Mouse (Mus musculus) neural tube, embryonic 12.5 days (tissue): ENCODE measurements at regions not wholly inside any gene's neighbourhood (a gene's known extent, or its start where the extent isn't known, plus 50 kb on each side); places are given as distances from the start of the nearest gene placed in this dataset.
A peak's percentile ranks its signal among the peaks of the same experiment; 100 is the strongest.

Experiments used
- ATAC-seq: fragments of 200-750 bp; cut with Nextera tagmentation; 2 replicates; pipeline ENCODE4 v1.8.0; 2017; ENCODE audit warnings: low read depth, mild to moderate bottlenecking, moderate TSS enrichment, moderate library complexity; ENCODE audit not compliant: low FRiP score
- H3K27ac ChIP-seq: fragments of 300-500 bp; sonication (generic); 2 replicates; pipeline ENCODE4 v1.5.1; 2016
- H3K27me3 ChIP-seq: fragments of 300-500 bp; sonication (generic); replicated peaks from 2 replicates; pipeline ENCODE4 v1.6.1; 2016; ENCODE audit warnings: mild to moderate bottlenecking
- H3K36me3 ChIP-seq: fragments of 300-500 bp; sonication (generic); 2 replicates; pipeline ENCODE4 v1.6.1; 2016; ENCODE audit warnings: mild to moderate bottlenecking
- H3K4me1 ChIP-seq: fragments of 300-500 bp; sonication (generic); 2 replicates; pipeline ENCODE4 v1.6.1; 2016
- H3K4me2 ChIP-seq: fragments of 300-500 bp; sonication (generic); replicated peaks from 2 replicates; pipeline ENCODE4 v1.6.1; 2016; ENCODE audit warnings: mild to moderate bottlenecking
- H3K4me3 ChIP-seq: fragments of 300-500 bp; sonication (generic); 2 replicates; pipeline ENCODE4 v1.5.1; 2016
- H3K9ac ChIP-seq: fragments of 300-500 bp; sonication (generic); 2 replicates; pipeline ENCODE4 v1.6.1; 2016; ENCODE audit warnings: mild to moderate bottlenecking
- H3K9me3 ChIP-seq: fragments of 300-500 bp; sonication (generic); 2 replicates; pipeline ENCODE4 v1.6.1; 2016; ENCODE audit warnings: mild to moderate bottlenecking
- WGBS: fragments of 180-500 bp; shearing (Covaris S2); methylation state at CpG from one replicate; pipeline ENCODE4 v1.1.7; 2016; 5-methylcytosine and 5-hydroxymethylcytosine counted together

DNA sequence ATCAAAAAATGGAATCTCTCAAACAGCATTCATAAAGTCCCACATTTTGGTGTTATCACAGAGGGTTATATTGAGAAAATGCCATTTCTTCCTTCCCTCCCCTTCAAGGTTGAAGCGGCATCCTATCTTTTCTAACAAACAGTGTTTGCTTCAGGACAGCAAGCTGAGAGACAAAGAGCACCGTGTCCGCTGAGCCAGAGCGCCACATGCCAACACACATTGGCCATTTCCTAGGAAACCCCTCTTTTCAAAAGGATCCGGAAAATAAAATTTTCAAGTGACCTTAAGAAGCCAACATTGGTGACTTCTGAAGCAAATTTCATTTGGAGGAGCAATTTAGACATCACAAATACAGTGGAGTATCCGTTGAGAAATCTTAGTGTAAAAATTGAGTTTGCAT lies 326.3 kb downstream of the Nova1 start:
- H3K36me3 ChIP-seq = no peaks in the 10 kb centered on the region
- H3K4me3 ChIP-seq = no peak overlapping the region
- H3K9me3 ChIP-seq = no peaks in the 10 kb centered on the region
- H3K27ac ChIP-seq = no peak overlapping the region
- no peak overlapping the region for H3K9ac ChIP-seq
- no peaks in the 10 kb centered on the region for H3K27me3 ChIP-seq
- no peak overlapping the region for H3K4me2 ChIP-seq
- WGBS = 46% methylated on average over 6 of the region's 6 CpGs
- H3K4me1 ChIP-seq = no peaks in the 10 kb centered on the region; the same call in 1 of the 2 replicates
- ATAC-seq = no peak

DNA sequence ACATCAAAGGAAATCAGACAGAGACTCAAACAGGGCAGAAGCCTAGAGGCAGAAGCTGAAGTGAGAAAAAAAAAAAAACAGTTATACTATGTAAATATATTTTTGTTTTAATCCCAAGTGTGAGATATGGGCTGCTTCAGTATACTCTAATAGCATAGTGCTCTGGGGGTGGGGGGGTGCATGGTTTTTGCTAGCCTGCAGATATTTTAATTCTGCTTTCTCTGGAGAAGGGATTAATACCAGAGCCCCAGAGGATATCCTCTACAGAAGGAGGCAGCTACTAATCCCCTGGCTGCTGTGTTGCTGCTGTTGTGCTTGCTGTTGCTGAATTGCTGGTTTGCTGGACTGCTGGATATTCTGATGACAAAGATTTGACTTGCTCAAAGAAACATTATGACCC lies 367.8 kb downstream of the Nova1 start:
- Histone ChIP-seq H3K27ac (no peak overlapping the region), H3K4me1 (no peaks in the 10 kb centered on the region), H3K9ac (no peak overlapping the region), H3K27me3 (no peaks in the 10 kb centered on the region), H3K36me3 (no peaks in the 10 kb centered on the region), H3K4me2 (no peak overlapping the region), H3K4me3 (no peak overlapping the region), H3K9me3 (no peaks in the 10 kb centered on the region)
- no peak for ATAC-seq

DNA sequence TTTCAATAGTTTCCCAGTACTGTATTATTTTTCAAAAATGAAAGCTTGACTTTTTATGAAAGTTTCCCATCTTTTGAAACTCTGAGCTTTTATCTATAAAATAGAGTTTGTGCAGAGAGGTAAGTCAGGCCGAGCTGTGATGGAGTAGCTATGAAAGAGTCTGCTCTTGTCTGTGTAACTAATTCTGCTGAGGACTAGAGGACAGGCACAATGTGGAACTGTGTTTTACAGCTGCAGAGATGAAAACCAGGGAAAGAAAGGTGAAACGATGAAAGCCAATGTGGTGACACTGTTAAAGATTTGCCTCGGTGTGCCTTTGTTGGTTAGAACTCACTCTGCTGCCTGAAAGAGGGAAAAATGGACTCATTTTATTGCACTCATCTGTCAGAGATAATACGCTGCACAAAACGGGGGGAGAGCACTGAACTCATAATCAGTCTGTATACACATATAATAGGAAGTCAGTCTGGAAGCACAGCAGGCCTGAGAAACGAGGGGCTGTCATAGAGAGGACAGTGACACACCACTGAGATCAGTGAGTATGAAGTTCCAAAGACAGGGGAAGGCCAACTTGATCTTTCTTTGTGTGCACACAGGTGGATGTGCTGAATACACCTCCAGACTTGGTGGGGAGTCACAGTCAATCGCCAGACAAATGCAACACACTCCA lies 373.9 kb downstream of the Nova1 start:
- Histone ChIP-seq H3K27me3 (no peaks in the 10 kb centered on the region), H3K36me3 (no peaks in the 10 kb centered on the region), H3K4me3 (no peak overlapping the region), H3K27ac (no peak overlapping the region), H3K4me2 (no peak overlapping the region), H3K9ac (no peak overlapping the region), H3K9me3 (no peaks in the 10 kb centered on the region), H3K4me1 (no peaks in the 10 kb centered on the region)
- ATAC-seq = no peak
- 72% methylated on average over 7 of the region's 7 CpGs for WGBS

DNA sequence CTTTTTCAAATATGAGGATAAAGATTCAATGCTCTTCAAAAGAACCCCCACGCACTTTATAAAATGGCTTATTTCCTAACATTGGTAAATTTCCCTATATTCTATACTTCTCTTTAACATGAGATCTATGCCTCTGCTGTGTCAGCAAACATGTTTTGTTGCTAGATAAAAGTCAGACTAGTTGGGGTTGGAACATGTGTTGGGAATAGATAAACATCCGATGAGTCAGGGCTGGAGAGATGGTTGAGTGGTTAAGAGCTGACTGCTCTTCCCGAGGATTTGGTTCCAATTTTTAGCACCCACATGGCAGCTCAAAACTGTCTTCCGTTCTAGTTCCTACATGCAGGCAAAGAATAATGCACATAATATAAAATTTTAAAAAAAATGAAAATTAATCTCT lies 399.1 kb downstream of the Nova1 start:
- H3K27ac ChIP-seq = no peak overlapping the region
- ATAC-seq = no peak
- H3K4me3 ChIP-seq = no peak overlapping the region
- no peaks in the 10 kb centered on the region for H3K9me3 ChIP-seq
- H3K9ac ChIP-seq = no peak overlapping the region
- H3K4me2 ChIP-seq = no peak overlapping the region
- H3K36me3 ChIP-seq = no peaks in the 10 kb centered on the region
- no peaks in the 10 kb centered on the region for H3K27me3 ChIP-seq
- H3K4me1 ChIP-seq = no peaks in the 10 kb centered on the region
- WGBS = 90% methylated on average over 4 of the region's 4 CpGs

DNA sequence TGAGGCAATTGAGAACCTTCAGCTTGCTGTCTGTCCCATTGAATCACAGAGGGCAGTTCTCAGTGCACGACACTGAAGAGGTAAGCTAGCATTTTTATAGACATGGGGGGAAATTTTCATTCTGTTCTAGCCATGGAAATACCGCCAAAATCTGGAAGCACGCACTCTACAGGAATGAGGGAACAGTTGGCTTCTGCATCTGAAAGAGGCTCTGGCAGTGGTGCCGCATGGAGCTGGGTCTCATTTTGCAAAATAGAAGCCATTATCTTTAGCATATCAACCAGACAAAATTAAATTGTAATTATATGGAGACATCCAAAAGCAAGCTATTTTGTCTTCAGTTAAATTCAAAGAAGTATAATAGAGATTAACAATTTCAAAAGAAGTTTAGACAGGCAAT lies 399.7 kb downstream of the Nova1 start:
- WGBS = 85% methylated on average over 4 of the region's 4 CpGs
- Histone ChIP-seq H3K36me3 (no peaks in the 10 kb centered on the region), H3K27me3 (no peaks in the 10 kb centered on the region), H3K27ac (no peak overlapping the region), H3K9ac (no peak overlapping the region), H3K4me1 (no peaks in the 10 kb centered on the region), H3K4me3 (no peak overlapping the region), H3K4me2 (no peak overlapping the region), H3K9me3 (no peaks in the 10 kb centered on the region)
- no peak for ATAC-seq

DNA sequence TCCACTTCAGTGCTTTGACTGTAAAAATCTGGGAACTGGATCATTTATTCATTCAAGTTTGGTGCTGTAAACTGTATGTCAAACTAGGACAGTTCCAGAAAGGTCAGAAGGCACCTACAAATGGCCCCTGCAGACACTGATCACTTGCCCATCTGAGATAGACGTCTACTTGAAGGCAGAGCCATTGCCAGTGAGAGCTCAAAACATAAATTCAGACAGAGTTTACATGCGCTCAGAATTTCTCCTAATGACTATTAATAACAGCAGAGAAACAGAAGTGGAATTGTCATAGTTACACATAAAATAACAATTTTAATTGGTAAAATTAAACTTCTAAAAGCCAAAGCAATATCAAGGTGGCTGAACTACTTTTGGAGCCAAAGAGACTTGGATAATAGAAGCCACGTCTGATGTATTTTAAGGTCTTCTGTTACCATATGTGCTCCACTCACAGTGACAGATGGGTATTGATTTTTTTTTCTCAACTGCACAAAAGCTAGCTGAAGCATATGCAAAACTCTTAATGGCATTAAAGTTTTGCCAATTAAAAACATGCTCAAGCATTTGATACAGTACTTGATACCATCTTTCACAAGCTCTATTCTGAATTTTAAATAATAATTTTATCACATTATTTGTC lies 401.8 kb downstream of the Nova1 start:
- Histone ChIP-seq H3K9ac (no peak overlapping the region), H3K27ac (no peak overlapping the region), H3K4me3 (no peak overlapping the region), H3K27me3 (no peaks in the 10 kb centered on the region), H3K4me2 (no peak overlapping the region), H3K9me3 (no peaks in the 10 kb centered on the region), H3K4me1 (no peaks in the 10 kb centered on the region), H3K36me3 (no peaks in the 10 kb centered on the region)
- 57% methylated on average over 3 of the region's 3 CpGs for WGBS
- ATAC-seq = no peak

DNA sequence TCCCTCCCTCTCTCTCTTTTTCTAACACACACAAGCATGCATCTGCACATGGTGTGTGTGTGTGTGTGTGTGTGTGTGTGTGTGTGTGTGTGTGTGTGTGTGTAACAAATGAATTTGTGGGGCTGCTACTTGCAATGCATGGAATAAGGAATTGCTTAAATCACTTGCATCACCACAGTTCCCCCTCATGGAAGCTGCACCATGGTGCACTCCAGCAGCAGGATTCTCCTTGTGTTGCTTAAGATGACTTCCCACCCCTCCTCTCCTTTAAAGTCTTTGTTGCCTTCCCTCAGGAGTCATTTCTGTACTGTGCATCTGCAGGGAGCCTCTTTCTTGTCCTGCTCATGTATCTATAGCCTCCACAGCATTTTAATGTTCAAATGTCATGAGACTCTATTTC lies 402.5 kb downstream of the Nova1 start:
- ATAC-seq = no peak
- H3K4me3 ChIP-seq = no peak overlapping the region
- H3K27ac ChIP-seq = no peak overlapping the region
- no peaks in the 10 kb centered on the region for H3K9me3 ChIP-seq
- no peaks in the 10 kb centered on the region for H3K36me3 ChIP-seq
- H3K4me2 ChIP-seq = no peak overlapping the region
- H3K27me3 ChIP-seq = no peaks in the 10 kb centered on the region
- H3K4me1 ChIP-seq = no peaks in the 10 kb centered on the region
- no peak overlapping the region for H3K9ac ChIP-seq

DNA sequence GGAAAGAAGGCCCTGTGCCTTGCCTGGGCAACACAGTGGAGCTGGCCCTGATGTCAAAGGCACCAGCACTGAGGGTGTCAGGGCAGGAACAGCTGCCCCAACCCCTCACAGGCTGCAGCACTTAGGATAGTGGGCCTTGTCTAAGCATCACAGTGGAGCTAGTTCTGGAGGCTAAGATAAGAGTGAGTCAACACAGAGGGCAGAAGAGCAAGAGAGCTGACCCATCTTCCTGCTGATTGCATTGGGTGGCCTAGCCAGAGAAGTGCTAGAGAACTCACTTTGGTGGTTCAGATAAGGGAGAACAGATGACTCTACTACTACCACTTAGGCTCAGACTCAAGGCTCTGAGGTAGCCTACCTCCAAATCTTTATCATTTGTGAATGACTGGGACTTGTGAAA lies 413.1 kb downstream of the Nova1 start:
- ATAC-seq = no peak

DNA sequence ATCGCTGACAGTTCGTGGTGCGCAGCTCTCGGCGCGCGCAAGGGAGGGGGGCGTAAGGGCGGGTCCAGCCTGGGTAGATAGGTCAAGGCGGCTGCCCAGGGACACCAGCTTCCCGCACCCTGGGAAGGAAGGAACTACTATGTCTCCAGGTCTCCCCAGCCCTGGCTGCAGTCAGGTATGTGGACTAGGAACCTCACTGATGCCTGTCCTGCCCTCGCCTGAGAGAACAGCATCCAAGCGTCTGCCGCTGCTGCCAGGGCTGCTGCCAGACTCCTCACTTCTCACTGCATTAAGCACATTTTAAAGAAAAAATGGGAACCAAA lies 419.1 kb downstream of the Nova1 start:
- no peaks in the 10 kb centered on the region for H3K9me3 ChIP-seq
- H3K4me1 ChIP-seq = no peaks in the 10 kb centered on the region; the same call in 1 of the 2 replicates
- no peaks in the 10 kb centered on the region for H3K27me3 ChIP-seq
- H3K9ac ChIP-seq = peak overlapping the region; percentile 54; the same call in 1 of the 2 replicates
- H3K4me2 ChIP-seq = peak overlapping the region; percentile 79
- H3K36me3 ChIP-seq = no peaks in the 10 kb centered on the region
- ATAC-seq = peak; percentile 85
- H3K27ac ChIP-seq = 0 out of 2 replicates have a peak overlapping the region, but pooled peaks have one; percentile 7
- WGBS = 1% methylated on average over 14 of the region's 14 CpGs
- H3K4me3 ChIP-seq = peak overlapping the region; percentile 44

More for the DNA sequence above, 413.1 kb downstream of the Nova1 start:
- no peaks in the 10 kb centered on the region for H3K4me1 ChIP-seq
- no peaks in the 10 kb centered on the region for H3K36me3 ChIP-seq
- no peak overlapping the region for H3K4me3 ChIP-seq
- H3K4me2 ChIP-seq = no peak overlapping the region
- H3K27ac ChIP-seq = no peak overlapping the region
- H3K27me3 ChIP-seq = no peaks in the 10 kb centered on the region
- no peaks in the 10 kb centered on the region for H3K9me3 ChIP-seq
- no peak overlapping the region for H3K9ac ChIP-seq

DNA sequence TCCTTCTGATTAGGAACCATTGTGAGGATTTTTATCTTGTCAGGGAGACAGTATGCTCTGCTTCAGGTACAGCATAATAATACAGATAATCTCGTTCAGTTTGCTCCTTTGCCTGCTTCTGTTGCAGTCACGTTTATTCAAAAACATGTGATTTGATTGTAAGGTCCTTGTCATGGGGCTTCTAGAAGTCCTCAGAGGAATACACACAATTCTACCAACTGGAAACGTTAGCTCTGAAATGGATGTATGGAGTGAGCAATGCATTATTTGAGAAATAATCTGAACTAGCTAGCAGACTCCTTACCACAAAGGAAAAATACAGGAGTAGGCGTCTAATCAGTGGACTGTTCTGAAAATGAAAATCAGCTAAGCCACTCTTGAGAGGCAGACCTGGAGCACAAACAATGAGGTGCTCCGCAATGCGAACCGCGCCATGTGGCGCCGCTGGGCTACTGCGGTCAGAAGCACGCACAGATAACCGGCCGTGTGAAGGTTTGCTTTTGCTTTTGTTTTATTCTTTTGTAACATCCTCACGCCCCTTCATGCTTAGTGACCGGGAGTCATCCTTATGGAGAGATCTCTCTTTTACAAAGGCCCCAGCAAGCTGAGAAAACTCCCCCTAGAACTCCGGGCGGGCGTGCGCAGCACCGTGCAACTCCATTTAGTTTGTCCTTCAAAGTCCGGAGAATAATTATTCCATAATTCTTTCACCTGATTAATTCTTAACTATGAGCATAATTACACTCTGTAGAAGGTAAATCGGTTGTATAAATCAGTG lies 419.7 kb downstream of the Nova1 start:
- Histone ChIP-seq H3K4me1 (no peaks in the 10 kb centered on the region; the same call in 1 of the 2 replicates), H3K36me3 (no peaks in the 10 kb centered on the region), H3K4me2 (peak overlapping the region; percentile 79), H3K9me3 (no peaks in the 10 kb centered on the region), H3K27me3 (no peaks in the 10 kb centered on the region), H3K4me3 (peak overlapping the region; percentile 44), H3K9ac (peak overlapping the region; percentile 54), H3K27ac (no peak overlapping the region)
- peak; percentile 87 for ATAC-seq
- 7% methylated on average over 23 of the region's 23 CpGs for WGBS

DNA sequence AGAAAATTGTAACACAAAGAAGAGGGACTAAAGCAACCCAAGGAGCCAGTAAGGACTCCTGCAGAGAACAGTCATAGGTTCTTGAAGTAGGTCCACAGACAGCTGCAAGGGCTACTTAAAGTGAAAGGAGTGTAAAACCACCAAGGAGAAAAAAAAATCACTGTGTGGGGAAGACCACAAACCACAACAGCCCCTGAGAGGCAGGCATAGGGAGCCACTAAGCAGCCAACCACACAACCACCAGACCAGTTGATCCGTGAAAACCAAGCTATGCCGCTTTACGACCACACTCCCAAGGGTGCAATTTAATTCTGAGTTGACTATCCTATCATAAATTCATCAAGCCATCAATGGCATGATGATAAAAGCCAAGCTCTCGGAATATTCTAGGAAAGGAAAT lies 423.5 kb downstream of the Nova1 start:
- Histone ChIP-seq H3K4me1 (no peaks in the 10 kb centered on the region; the same call in 1 of the 2 replicates), H3K4me3 (no peak overlapping the region), H3K27me3 (no peaks in the 10 kb centered on the region), H3K9ac (no peak overlapping the region), H3K36me3 (no peaks in the 10 kb centered on the region), H3K4me2 (no peak overlapping the region), H3K27ac (no peak overlapping the region), H3K9me3 (no peaks in the 10 kb centered on the region)
- 25% methylated on average over 4 of the region's 4 CpGs for WGBS
- ATAC-seq = no peak

DNA sequence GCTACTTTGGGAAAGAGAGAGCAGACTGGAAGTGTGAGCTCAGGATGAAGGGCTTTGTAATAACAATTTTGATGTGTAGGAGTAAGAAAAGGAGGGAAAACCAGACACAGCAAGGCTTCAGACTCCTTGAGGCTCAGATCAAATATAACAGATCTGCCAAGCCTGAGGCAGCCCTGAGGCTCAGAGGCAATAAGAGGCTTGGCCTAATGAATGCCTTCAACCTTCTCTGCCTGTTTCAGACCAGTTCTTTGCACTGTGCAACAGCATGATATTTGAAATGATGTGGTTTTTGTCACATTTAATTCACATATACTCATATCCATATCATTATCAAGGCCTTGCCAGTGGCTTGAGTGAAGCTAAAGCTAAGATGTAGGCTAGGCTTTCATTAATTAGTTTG lies 425.0 kb downstream of the Nova1 start:
- Histone ChIP-seq H3K27me3 (no peaks in the 10 kb centered on the region), H3K27ac (no peak overlapping the region), H3K36me3 (no peaks in the 10 kb centered on the region), H3K4me1 (no peaks in the 10 kb centered on the region; the same call in 1 of the 2 replicates), H3K9me3 (no peaks in the 10 kb centered on the region), H3K9ac (no peak overlapping the region), H3K4me3 (no peak overlapping the region), H3K4me2 (no peak overlapping the region)
- no peak for ATAC-seq

DNA sequence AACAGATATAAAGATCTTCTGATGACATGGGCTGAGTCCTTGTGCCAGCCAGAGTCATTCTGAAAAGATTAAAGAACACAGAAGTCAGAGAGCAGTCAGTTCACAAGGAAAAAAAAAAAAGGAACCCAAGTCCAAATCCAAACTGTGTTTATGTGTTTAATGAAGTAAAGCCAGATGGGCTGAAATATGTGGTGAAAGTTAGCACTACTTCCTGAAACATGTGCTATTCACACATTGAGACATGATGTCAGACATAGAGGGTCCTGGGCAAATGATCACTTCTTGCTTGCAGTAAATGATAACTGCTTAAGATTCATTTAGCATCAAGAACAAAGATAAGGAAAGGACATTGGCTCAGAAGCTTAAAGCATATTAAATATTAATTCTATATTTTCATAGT lies 439.8 kb downstream of the Nova1 start:
- no peak for ATAC-seq
- H3K27me3 ChIP-seq = no peaks in the 10 kb centered on the region
- H3K9me3 ChIP-seq = no peaks in the 10 kb centered on the region
- no peaks in the 10 kb centered on the region for H3K4me1 ChIP-seq
- H3K4me3 ChIP-seq = no peak overlapping the region
- H3K36me3 ChIP-seq = no peaks in the 10 kb centered on the region
- H3K9ac ChIP-seq = no peak overlapping the region
- H3K4me2 ChIP-seq = no peak overlapping the region
- H3K27ac ChIP-seq = no peak overlapping the region
